Mouse (Mus musculus): ENCODE data around the gene Gm30737. TPM values are rescaled to one million over a fixed set of nuclear protein-coding genes. Genes with fewer than 3 reads are reported as not detected.
"Not testable (repeated sequence)": the region's sequence is repeated elsewhere in the genome, so short reads cannot be mapped to it uniquely, and the experiment has no call there.

The Gm30737 gene
- polyA plus RNA-seq (2014; fragmentation: Nextera tagmentation; extraction: Ambion mirVana), result not detected in 2 replicates

DNA sequence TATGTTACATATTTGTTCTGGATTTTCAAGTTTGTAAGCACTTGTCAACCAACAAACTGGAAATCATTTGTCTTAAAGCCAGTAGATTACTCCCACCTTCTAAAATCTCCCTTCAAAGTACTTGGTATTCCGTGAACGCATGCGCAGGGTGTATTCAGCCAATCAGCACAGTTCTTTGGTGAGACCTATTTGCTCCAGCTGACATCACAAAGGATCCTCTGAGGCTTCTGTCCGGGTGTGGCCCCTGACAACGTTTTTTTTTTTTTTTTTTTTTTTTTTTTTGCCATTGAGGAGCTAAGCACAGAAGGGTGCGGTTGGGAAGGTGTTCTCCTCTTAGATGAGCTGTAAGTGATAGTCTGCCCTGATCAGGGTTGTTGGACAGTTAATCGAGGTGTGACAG, at the start of gene Gm30737:
Gene Gm30737 (plus strand): TSS at position 301 of the 400 bp plus-strand sequence.
- H3K36me3 ChIP-seq (ENCODE audit: control insufficient read depth, insufficient read depth, low read length); H3K27me3 ChIP-seq (ENCODE audit: control insufficient read depth, insufficient read depth, low read length); H3K4me2 ChIP-seq (ENCODE audit: low read length); H3K27ac ChIP-seq (replicated peaks; ENCODE audit: low read depth, low read length); H3K4me3 ChIP-seq (replicated peaks; ENCODE audit: low read depth, low read length); ATAC-seq (ENCODE audit: low FRiP score, low TSS enrichment); H3K9ac ChIP-seq (replicated peaks; ENCODE audit: low read length); DNase-seq; H3K4me1 ChIP-seq (ENCODE audit: control insufficient read depth, insufficient read depth, low read length); H3K9me3 ChIP-seq (ENCODE audit: control insufficient read depth, low read length): not testable (repeated sequence)
- WGBS, result no CpG with 5 or more reads among the region's 7 CpGs

Data from midbrain, embryonic 14.5 days (tissue).